Mouse (Mus musculus): ENCODE data around the gene Samd4b.

- no peak for TF ChIP-seq GATA1 (IDR thresholded peaks at IDR 0.05; ENCODE audit: low read length)
- no peak for TF ChIP-seq TAL1 (IDR thresholded peaks at IDR 0.05; ENCODE audit: low read length)
Measured at GRCm38 (mm10) chr7:28579826-28580225, 18.1 kb downstream of the Samd4b start.
